ENCODE assay signal across 7 mouse cellular contexts in the genomic region with DNA sequence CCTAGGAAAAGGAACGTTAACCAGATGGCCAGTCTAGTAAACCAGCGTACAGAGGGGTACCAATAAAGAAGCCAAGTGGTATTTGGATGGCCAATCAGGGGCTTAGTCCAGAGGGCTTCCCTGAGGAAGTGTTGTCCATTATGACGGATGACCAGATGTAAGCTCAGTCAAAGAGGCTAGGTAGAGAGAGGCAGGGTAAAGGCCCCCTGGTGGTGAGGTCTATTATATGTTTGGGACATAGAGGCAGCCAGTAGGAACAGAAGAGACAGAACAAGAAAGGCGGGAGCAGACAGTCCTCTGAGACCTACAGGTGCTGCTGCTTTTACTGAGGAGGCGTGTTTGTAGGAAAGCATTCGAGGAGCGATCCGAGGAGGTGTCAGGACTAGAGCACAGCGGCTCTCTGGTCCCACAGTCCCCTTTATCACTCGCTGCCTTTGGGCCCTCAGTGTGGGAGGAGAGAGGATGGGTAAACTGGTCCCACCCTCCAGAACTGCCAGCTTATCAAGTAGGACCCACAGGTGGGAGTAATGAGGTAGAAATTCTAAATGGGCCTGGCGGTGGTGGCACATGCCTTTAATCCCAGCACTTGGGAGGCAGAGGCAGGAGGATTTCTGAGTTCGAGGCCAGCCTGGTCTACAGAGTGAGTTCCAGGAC. TPM values are rescaled to one million over a fixed set of nuclear protein-coding genes. Genes with fewer than 3 reads are reported as not detected.
A peak's percentile ranks its signal among the peaks of the same experiment; 100 is the strongest.
DNase-seq lines count a peak whose midpoint lies in the region; ATAC-seq lines count a peak whose summit lies in the region.

No protein-coding gene starts in this region.

- no peaks in the 10 kb centered on the region for H3K36me3 ChIP-seq in neural tube, embryonic 15.5 days
- H3K36me3 ChIP-seq in forebrain, embryonic 14.5 days (ENCODE audit: control insufficient read depth, insufficient read depth, low read length): no peaks in the 10 kb centered on the region
- H3K36me3 ChIP-seq in kidney, embryonic 15.5 days: no peaks in the 10 kb centered on the region

- no peak overlapping the region for H3K4me3 ChIP-seq in neural tube, embryonic 15.5 days (replicated peaks)
- no peak overlapping the region for H3K4me3 ChIP-seq in forebrain, embryonic 14.5 days (ENCODE audit: low read depth, low read length)
- no peak overlapping the region for H3K4me3 ChIP-seq in kidney, embryonic 15.5 days (replicated peaks)

- H3K27me3 ChIP-seq in neural tube, embryonic 15.5 days (replicated peaks): no peaks in the 10 kb centered on the region
- no peaks in the 10 kb centered on the region for H3K27me3 ChIP-seq in forebrain, embryonic 14.5 days (replicated peaks; ENCODE audit: control insufficient read depth, insufficient read depth, low read length)
- H3K27me3 ChIP-seq in kidney, embryonic 15.5 days: no peaks in the 10 kb centered on the region

- H3K9ac ChIP-seq in neural tube, embryonic 15.5 days (replicated peaks): no peak overlapping the region
- no peak overlapping the region for H3K9ac ChIP-seq in forebrain, embryonic 14.5 days (ENCODE audit: low read length)
- no peak overlapping the region for H3K9ac ChIP-seq in kidney, embryonic 15.5 days

- no peak for ATAC-seq in neural tube, embryonic 15.5 days (ENCODE audit: low FRiP score)
- peak; percentile 35; the same call in 1 of the 2 replicates for ATAC-seq in forebrain, embryonic 14.5 days
- ATAC-seq in kidney, embryonic 15.5 days (replicated peaks; ENCODE audit: low FRiP score): peak; percentile 30

- peaks cover 15% of the 10 kb centered on the region for H3K4me1 ChIP-seq in neural tube, embryonic 15.5 days
- peaks cover 2% of the 10 kb centered on the region; the same call in 1 of the 2 replicates for H3K4me1 ChIP-seq in forebrain, embryonic 14.5 days (ENCODE audit: control insufficient read depth, insufficient read depth, low read length)
- H3K4me1 ChIP-seq in kidney, embryonic 15.5 days: peaks cover 41% of the 10 kb centered on the region

- no peaks in the 10 kb centered on the region for H3K9me3 ChIP-seq in neural tube, embryonic 15.5 days (replicated peaks)
- H3K9me3 ChIP-seq in forebrain, embryonic 14.5 days (replicated peaks; ENCODE audit: control insufficient read depth, low read length): no peaks in the 10 kb centered on the region
- no peaks in the 10 kb centered on the region for H3K9me3 ChIP-seq in kidney, embryonic 15.5 days (replicated peaks)

- DNase-seq in neural tube, embryonic 10.5 days (ENCODE audit: extremely low spot score, low spot score): peak; percentile 53
- peak; percentile 78 for DNase-seq in adrenal gland, adult 2 months
- DNase-seq in forebrain, embryonic 14.5 days (ENCODE audit: low spot score): peak; percentile 27
- peak; percentile 80 for DNase-seq in lung, postnatal 14 days
- peak; percentile 85 for DNase-seq in thymus, postnatal 14 days

- H3K27ac ChIP-seq in neural tube, embryonic 15.5 days (replicated peaks): no peak overlapping the region
- H3K27ac ChIP-seq in forebrain, embryonic 14.5 days (ENCODE audit: low read depth, low read length): no peak overlapping the region
- H3K27ac ChIP-seq in kidney, embryonic 15.5 days: 0 out of 2 replicates have a peak overlapping the region, but pooled peaks have one; percentile 59

- H3K4me2 ChIP-seq in neural tube, embryonic 15.5 days: no peak overlapping the region
- H3K4me2 ChIP-seq in forebrain, embryonic 14.5 days (ENCODE audit: low read length): no peak overlapping the region
- no peak overlapping the region for H3K4me2 ChIP-seq in kidney, embryonic 15.5 days

- WGBS in neural tube, embryonic 15.5 days: 56% methylated on average over 12 of the region's 12 CpGs
- WGBS in forebrain, embryonic 14.5 days: 62% methylated on average over 12 of the region's 12 CpGs
- 58% methylated on average over 12 of the region's 12 CpGs for WGBS in kidney, embryonic 15.5 days

RNA-seq across cellular contexts. Expression of a gene that starts 13.8 kb away (rescaled TPM):
- 4.8 and 7.6 TPM in 2 replicates for polyA plus RNA-seq in neural tube, embryonic 15.5 days (2015; fragmentation: Nextera tagmentation; extraction: Ambion mirVana)
- 1 to 10 TPM; 1.4 to 3.4 TPM for total RNA-seq in adrenal gland, adult 2 months (2021)
- polyA plus RNA-seq in adrenal gland, adult 2 months (2012; rRNA removed): 3.9 and 4.4 TPM in 2 replicates
- polyA plus RNA-seq in forebrain, embryonic 14.5 days (2014; fragmentation: Nextera tagmentation; extraction: Ambion mirVana): 4.5 and 5.9 TPM in 2 replicates
- 16.4 and 20.9 TPM in 2 replicates for polyA plus RNA-seq in kidney, embryonic 15.5 days (2015; fragmentation: Nextera tagmentation; extraction: Ambion mirVana)

RNA-seq across cellular contexts. Expression of a gene that starts 31.7 kb away (rescaled TPM):
- 57.5 and 59.1 TPM in 2 replicates for polyA plus RNA-seq in neural tube, embryonic 15.5 days (2015; fragmentation: Nextera tagmentation; extraction: Ambion mirVana)
- total RNA-seq in adrenal gland, adult 2 months (2021): 10 to 100 TPM; 41.5 to 67.3 TPM
- 186 and 275 TPM in 2 replicates for polyA plus RNA-seq in adrenal gland, adult 2 months (2012; rRNA removed)
- 29.2 and 32.8 TPM in 2 replicates for polyA plus RNA-seq in forebrain, embryonic 14.5 days (2014; fragmentation: Nextera tagmentation; extraction: Ambion mirVana)
- 133 and 143 TPM in 2 replicates for polyA plus RNA-seq in kidney, embryonic 15.5 days (2015; fragmentation: Nextera tagmentation; extraction: Ambion mirVana)

Comparison
In these comparisons a context has a peak if more than half of its experiments do, and no peak if none do; other contexts are left out.
1. DNase-seq: peak in every context shown above with its lines; median percentile 85 in thymus, postnatal 14 days; 80 in lung, postnatal 14 days; 78 in adrenal gland, adult 2 months; 53 in neural tube, embryonic 10.5 days; 27 in forebrain, embryonic 14.5 days.